Mouse (Mus musculus): Measurements from ENCODE around the gene Rad9b. TPM values are rescaled to one million over a fixed set of nuclear protein-coding genes. Genes with fewer than 3 reads are reported as not detected.

Gene Rad9b
- total RNA-seq (2023) = 0.29 TPM in 1 of 2 replicates, not detected in the other

GRCm38 (mm10) chr5:122353807-122354491 lies at the start of gene Rad9b, which contains the start of gene Vps29:
TSS of gene Rad9b (minus strand) at chr5:122354233.
TSS of gene Vps29 (plus strand) at chr5:122354369.

GRCm38 (mm10) chr5:122391786-122392180 lies 37.8 kb upstream of the Rad9b start, which contains the start of gene Arpc3:
TSS of gene Arpc3 (plus strand) at chr5:122391878.

DNA sequence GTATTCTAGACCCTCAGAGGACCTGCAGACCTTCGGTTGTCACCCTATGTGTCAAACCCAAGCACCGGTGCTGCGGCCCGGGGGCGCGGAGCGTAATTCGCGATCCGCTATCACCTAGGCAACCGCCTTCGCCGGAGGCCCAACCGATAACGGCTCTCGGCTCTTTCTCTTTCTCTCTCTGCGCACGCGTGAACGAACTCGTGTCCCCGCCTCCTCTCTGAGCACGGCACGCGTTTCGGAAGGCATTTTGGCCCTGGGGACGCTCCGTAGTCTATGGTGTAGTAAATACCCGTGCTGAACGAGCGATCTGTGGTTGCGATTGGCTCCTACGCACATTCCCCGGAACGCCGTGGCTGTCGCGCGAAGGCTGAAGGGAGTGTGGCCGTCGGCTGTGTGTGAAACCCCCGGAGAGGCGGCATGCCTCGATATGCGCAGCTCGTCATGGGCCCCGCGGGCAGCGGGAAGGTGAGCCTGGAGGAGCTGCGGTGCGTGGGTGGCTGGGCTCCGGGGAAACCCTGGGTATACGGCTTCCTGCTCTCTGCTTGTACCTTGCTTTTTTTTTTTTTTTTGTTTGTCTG lies 18.2 kb upstream of the Rad9b start, which contains the start of gene Fam216a:
Gene Fam216a, minus strand, starts transcription at position 173 of the 578 bp plus-strand sequence.

DNA sequence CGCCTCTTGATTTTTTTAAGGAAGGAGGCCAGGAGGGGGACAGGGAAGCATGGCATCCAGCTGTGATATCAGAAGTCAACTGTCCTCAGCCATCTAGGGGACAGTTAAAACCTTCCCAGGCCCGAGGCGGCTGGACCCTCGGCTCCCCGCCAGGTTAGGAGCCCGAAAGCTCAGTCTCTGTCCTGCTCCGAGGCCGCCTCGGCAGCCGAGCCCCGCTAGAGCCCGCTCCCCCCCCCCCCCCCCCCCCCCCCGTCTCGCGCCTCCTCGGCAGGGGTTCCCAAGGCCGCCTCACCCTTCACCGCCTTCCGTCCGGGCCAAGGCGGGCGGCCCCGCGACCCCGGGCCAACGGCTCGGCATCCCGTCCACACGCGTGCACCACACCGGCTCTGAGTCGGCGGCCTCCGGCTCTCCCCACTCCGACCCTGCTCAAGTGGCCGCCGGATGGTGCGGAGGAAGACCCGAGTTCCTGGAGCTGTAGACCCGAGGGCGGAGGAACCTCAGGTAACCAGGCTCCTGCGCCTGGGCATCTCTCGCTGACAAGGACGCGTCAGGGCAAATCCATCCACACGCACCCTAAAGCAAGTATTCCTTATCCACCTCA lies 17.7 kb upstream of the Rad9b start, which contains the start of gene Gpn3:
Gene Gpn3, plus strand, starts transcription at position 286 of the 601 bp plus-strand sequence.

GRCm38 (mm10) chr5:122284183-122285028 lies 69.6 kb downstream of the Rad9b start, which contains the start of gene Pptc7:
TSS of gene Pptc7 (plus strand) at chr5:122284365.

Other genes with a start within 250 kb of the Rad9b start
- gene Ccdc63, start 213.4 kb downstream of the Rad9b start, total RNA-seq (2023) = 8.9 and 12.0 TPM in 2 replicates
- 128 and 167 TPM in 2 replicates for gene Ppp1cc, start 196.0 kb downstream of the Rad9b start, total RNA-seq (2023)
- gene Hvcn1, start 147.4 kb downstream of the Rad9b start, total RNA-seq (2023) = 90.1 and 98.8 TPM in 2 replicates
- gene Tctn1, start 89.8 kb downstream of the Rad9b start, total RNA-seq (2023) = 7.6 TPM in 2 replicates
- 11.2 and 14.2 TPM in 2 replicates for gene Pptc7, start 69.9 kb downstream of the Rad9b start, total RNA-seq (2023)
- 52.9 and 57.5 TPM in 2 replicates for gene Vps29, start 136 bp upstream of the Rad9b start, total RNA-seq (2023)
- gene Gpn3, start 17.6 kb upstream of the Rad9b start, total RNA-seq (2023) = 8.2 and 11.1 TPM in 2 replicates
- 4.4 and 5.3 TPM in 2 replicates for gene Fam216a, start 18.1 kb upstream of the Rad9b start, total RNA-seq (2023)
- 581 and 726 TPM in 2 replicates for gene Arpc3, start 37.6 kb upstream of the Rad9b start, total RNA-seq (2023)
- gene Anapc7, start 67.5 kb upstream of the Rad9b start, total RNA-seq (2023) = 26.0 and 35.8 TPM in 2 replicates
- 53.1 and 73.8 TPM in 2 replicates for gene Atp2a2, start 148.0 kb upstream of the Rad9b start, total RNA-seq (2023)